Mouse (Mus musculus) CH12.LX (cell line): ENCODE results near the gene Atp8b4. TPM values are rescaled to one million over a fixed set of nuclear protein-coding genes. Genes with fewer than 3 reads are reported as not detected.

Experiments used
- DNase-seq: peaks from one replicate; pipeline ENCODE4 v3.0.0-alpha.2; 2013; ENCODE audit errors: extremely low read depth
- H3K27ac ChIP-seq: 2 replicates; pipeline ENCODE4 v1.5.1; 2012; ENCODE audit warnings: low read depth, mild to moderate bottlenecking, control low read depth, moderate library complexity; ENCODE audit not compliant: insufficient read depth
- H3K27me3 ChIP-seq: replicated peaks from 2 replicates; pipeline ENCODE3; 2012; ENCODE audit warnings: inconsistent platforms
- H3K36me3 ChIP-seq, 2 experiments: replicated peaks in 1 of 2; 2 replicates each; pipeline versions ENCODE3 to v1.6.1; 2012; ENCODE audit warnings: inconsistent platforms in 1 of 2, low read length in 1 of 2, mild to moderate bottlenecking in 1 of 2, mixed read lengths in 1 of 2, moderate library complexity in 1 of 2; ENCODE audit not compliant: control insufficient read depth in 1 of 2, insufficient read depth in 1 of 2
- H3K4me1 ChIP-seq, 2 experiments: 2 replicates each; pipeline ENCODE4 v1.6.1; 2012; ENCODE audit warnings: inconsistent platforms in 1 of 2, moderate library complexity in 1 of 2; ENCODE audit not compliant: insufficient read depth in 2 of 2, control insufficient read depth in 1 of 2
- H3K4me2 ChIP-seq: 2 replicates; pipeline ENCODE4 v1.6.1; 2012; ENCODE audit warnings: low read depth, mild to moderate bottlenecking, control low read depth; ENCODE audit not compliant: poor library complexity, insufficient read depth, severe bottlenecking
- H3K4me3 ChIP-seq, 3 experiments: fragments of 150-350 bp in 1 of 3; sonication (generic) in 1 of 3; replicated peaks in 1 of 3; 2 replicates each; pipeline versions ENCODE3 to v1.5.1; 2011 to 2012; ENCODE audit warnings: low read depth in 2 of 3, low read length in 2 of 3, mild to moderate bottlenecking in 2 of 3, moderate library complexity in 2 of 3, control low read depth in 1 of 3, improper control_type of control experiment in 1 of 3, inconsistent platforms in 1 of 3, mixed read lengths in 1 of 3; ENCODE audit not compliant: poor library complexity in 1 of 3
- H3K79me2 ChIP-seq: replicated peaks from 2 replicates; pipeline ENCODE4 v1.6.1; 2012; ENCODE audit warnings: mild to moderate bottlenecking, moderate library complexity; ENCODE audit not compliant: control insufficient read depth, poor library complexity, insufficient read depth, severe bottlenecking; ENCODE audit errors: extremely low read depth
- H3K9ac ChIP-seq: 2 replicates; pipeline ENCODE4 v1.6.1; 2012; ENCODE audit warnings: low read depth, mild to moderate bottlenecking, control low read depth, moderate library complexity; ENCODE audit not compliant: insufficient read depth
- H3K9me3 ChIP-seq: replicated peaks from 2 replicates; pipeline ENCODE3; 2012; ENCODE audit warnings: low read length, inconsistent platforms, mixed read lengths
- BHLHE40 ChIP-seq: IDR thresholded peaks from 2 replicates; pipeline ENCODE4 v1.6.1; 2011; ENCODE audit warnings: mild to moderate bottlenecking, low read depth, low read length, improper control_type of control experiment
- CHD1 ChIP-seq: IDR thresholded peaks from 2 replicates; pipeline ENCODE4 v1.6.1; 2012; ENCODE audit warnings: low read depth, low read length, improper control_type of control experiment, inconsistent platforms
- CHD2 ChIP-seq: IDR thresholded peaks from 2 replicates; pipeline ENCODE4 v1.6.1; 2011; ENCODE audit warnings: low read length, improper control_type of control experiment
- CTCF ChIP-seq, 2 experiments: IDR thresholded peaks in 1 of 2; conservative IDR thresholded peaks in 1 of 2; 2 replicates each; pipeline ENCODE4 v1.5.1; 2011 to 2012; ENCODE audit warnings: low read depth in 2 of 2, low read length in 2 of 2, improper control_type of control experiment in 1 of 2, inconsistent platforms in 1 of 2, mild to moderate bottlenecking in 1 of 2, moderate library complexity in 1 of 2
- E2F4 ChIP-seq: IDR thresholded peaks from 2 replicates; pipeline ENCODE4 v1.6.1; 2011; ENCODE audit warnings: low read depth, low read length, improper control_type of control experiment; ENCODE audit not compliant: insufficient replicate concordance
- ELF1 ChIP-seq: IDR thresholded peaks from 2 replicates; pipeline ENCODE4 v1.6.1; 2014; ENCODE audit warnings: low read depth, mild to moderate bottlenecking, inconsistent platforms, low read length, improper control_type of control experiment
- EP300 ChIP-seq: IDR thresholded peaks from 2 replicates; pipeline ENCODE4 v1.6.1; 2011; ENCODE audit warnings: low read length, improper control_type of control experiment
- ETS1 ChIP-seq: conservative IDR thresholded peaks from 2 replicates; pipeline ENCODE4 v1.6.1; 2012; ENCODE audit warnings: low read depth, mild to moderate bottlenecking, inconsistent platforms, low read length, improper control_type of control experiment, moderate library complexity
- GABPA ChIP-seq: IDR thresholded peaks from 2 replicates; pipeline ENCODE4 v1.6.1; 2012; ENCODE audit warnings: low read depth, low read length, improper control_type of control experiment, inconsistent platforms; ENCODE audit not compliant: insufficient replicate concordance
- HCFC1 ChIP-seq: IDR thresholded peaks from 2 replicates; pipeline ENCODE4 v1.6.1; 2012; ENCODE audit warnings: low read depth, mild to moderate bottlenecking, inconsistent platforms, low read length, improper control_type of control experiment
- IRF4 ChIP-seq: IDR thresholded peaks from 2 replicates; pipeline ENCODE4 v1.6.1; 2014; ENCODE audit warnings: low read depth, mild to moderate bottlenecking, inconsistent platforms, low read length, improper control_type of control experiment
- JUN ChIP-seq: IDR thresholded peaks from 2 replicates; pipeline ENCODE4 v1.6.1; 2011; ENCODE audit warnings: low read depth, mild to moderate bottlenecking, low read length, improper control_type of control experiment, moderate library complexity; ENCODE audit not compliant: insufficient read depth
- JUND ChIP-seq: conservative IDR thresholded peaks from 2 replicates; pipeline ENCODE4 v1.6.1; 2011; ENCODE audit warnings: low read depth, low read length, improper control_type of control experiment
- KAT2A ChIP-seq: IDR thresholded peaks from 2 replicates; pipeline ENCODE4 v1.6.1; 2012; ENCODE audit warnings: low read length, improper control_type of control experiment, inconsistent platforms; ENCODE audit not compliant: insufficient replicate concordance
- MAFK ChIP-seq: IDR thresholded peaks from 2 replicates; pipeline ENCODE4 v1.6.1; 2011; ENCODE audit warnings: low read length, improper control_type of control experiment; ENCODE audit not compliant: insufficient replicate concordance
- MAX ChIP-seq: IDR thresholded peaks from 2 replicates; pipeline ENCODE4 v1.6.1; 2011; ENCODE audit warnings: low read length, improper control_type of control experiment
- MAZ ChIP-seq: IDR thresholded peaks from 2 replicates; pipeline ENCODE4 v1.6.1; 2012; ENCODE audit warnings: low read depth, mild to moderate bottlenecking, inconsistent platforms, low read length, improper control_type of control experiment, moderate library complexity
- MEF2A ChIP-seq: IDR thresholded peaks from 2 replicates; pipeline ENCODE4 v1.6.1; 2014; ENCODE audit warnings: low read depth, mild to moderate bottlenecking, inconsistent platforms, low read length, improper control_type of control experiment, borderline replicate concordance
- MXI1 ChIP-seq: IDR thresholded peaks from 2 replicates; pipeline ENCODE4 v1.6.1; 2011; ENCODE audit warnings: mild to moderate bottlenecking, low read depth, low read length, improper control_type of control experiment
- MYC ChIP-seq: IDR thresholded peaks from 2 replicates; pipeline ENCODE4 v1.6.1; 2011; ENCODE audit warnings: low read depth, mild to moderate bottlenecking, improper control_type of control experiment, low read length
- NELFE ChIP-seq: IDR thresholded peaks from 2 replicates; pipeline ENCODE4 v1.6.1; 2011; ENCODE audit warnings: low read depth, low read length, improper control_type of control experiment
- NRF1 ChIP-seq: IDR thresholded peaks from 2 replicates; pipeline ENCODE4 v1.6.1; 2014; ENCODE audit warnings: low read depth, mild to moderate bottlenecking, inconsistent platforms, low read length, improper control_type of control experiment, moderate library complexity
- PAX5 ChIP-seq: IDR thresholded peaks from 2 replicates; pipeline ENCODE4 v1.6.1; 2012; ENCODE audit warnings: low read length, inconsistent platforms, mixed read lengths
- POLR2A ChIP-seq: IDR thresholded peaks from 2 replicates; pipeline ENCODE4 v1.6.1; 2011; ENCODE audit warnings: low read depth, mild to moderate bottlenecking, improper control_type of control experiment, low read length
- POLR2AphosphoS2 ChIP-seq: IDR thresholded peaks from 2 replicates; pipeline ENCODE4 v1.6.1; 2011; ENCODE audit warnings: low read depth, low read length, improper control_type of control experiment
- RAD21 ChIP-seq: IDR thresholded peaks from 2 replicates; pipeline ENCODE4 v1.6.1; 2011; ENCODE audit warnings: low read depth, mild to moderate bottlenecking, low read length, improper control_type of control experiment, moderate library complexity
- RCOR1 ChIP-seq: conservative IDR thresholded peaks from 2 replicates; pipeline ENCODE4 v1.6.1; 2012; ENCODE audit warnings: low read depth, mild to moderate bottlenecking, inconsistent platforms, low read length, improper control_type of control experiment
- SIN3A ChIP-seq: IDR thresholded peaks from 2 replicates; pipeline ENCODE4 v1.6.1; 2012; ENCODE audit warnings: low read length, improper control_type of control experiment, inconsistent platforms
- SMC3 ChIP-seq: IDR thresholded peaks from 2 replicates; pipeline ENCODE4 v1.6.1; 2011; ENCODE audit warnings: low read depth, low read length, improper control_type of control experiment
- TBP ChIP-seq: conservative IDR thresholded peaks from 2 replicates; pipeline ENCODE4 v1.6.1; 2011; ENCODE audit warnings: low read depth, low read length, improper control_type of control experiment
- TCF12 ChIP-seq: IDR thresholded peaks from 2 replicates; pipeline ENCODE4 v1.6.1; 2014; ENCODE audit warnings: low read depth, mild to moderate bottlenecking, inconsistent platforms, low read length, improper control_type of control experiment
- UBTF ChIP-seq: IDR thresholded peaks from 2 replicates; pipeline ENCODE4 v1.6.1; 2012; ENCODE audit warnings: low read depth, mild to moderate bottlenecking, inconsistent platforms, low read length, improper control_type of control experiment, moderate library complexity
- USF1 ChIP-seq: IDR thresholded peaks from 2 replicates; pipeline ENCODE4 v1.6.1; 2014; ENCODE audit warnings: low read depth, mild to moderate bottlenecking, inconsistent platforms, low read length, improper control_type of control experiment
- USF2 ChIP-seq: conservative IDR thresholded peaks from 2 replicates; pipeline ENCODE4 v1.6.1; 2011; ENCODE audit warnings: low read depth, low read length, improper control_type of control experiment
- ZC3H11A ChIP-seq: IDR thresholded peaks from 2 replicates; pipeline ENCODE4 v1.6.1; 2012; ENCODE audit warnings: low read depth, mild to moderate bottlenecking, inconsistent platforms, low read length, improper control_type of control experiment
- ZKSCAN1 ChIP-seq: IDR thresholded peaks from 2 replicates; pipeline ENCODE4 v1.6.1; 2012; ENCODE audit warnings: low read depth, inconsistent platforms, low read length, improper control_type of control experiment, borderline replicate concordance
- ZMIZ1 ChIP-seq: IDR thresholded peaks from 2 replicates; pipeline ENCODE4 v1.6.1; 2012; ENCODE audit warnings: low read depth, mild to moderate bottlenecking, inconsistent platforms, low read length, improper control_type of control experiment
- ZNF384 ChIP-seq: IDR thresholded peaks from 2 replicates; pipeline ENCODE4 v1.6.1; 2012; ENCODE audit warnings: low read depth, low read length, improper control_type of control experiment, inconsistent platforms
- dilution Hi-C: fragments of 300-500 bp; cut with MboI; formaldehyde crosslinking; loops from 2 replicates; pipeline ENCODE4 v1.14.3; 2020; ENCODE audit warnings: low sequenced_read_pairs; ENCODE audit not compliant: extremely low pct_unique_long_range_greater_than_20kb, extremely low pct_ligation_motif_present
- in situ Hi-C: fragments of 300-500 bp; cut with MboI; formaldehyde crosslinking; loops from 3 replicates; pipeline ENCODE4 v1.14.3; 2019; ENCODE audit warnings: low sequenced_read_pairs, low pct_ligation_motif_present, low pct_unique_long_range_greater_than_20kb, mixed read lengths
- polyA plus RNA-seq: library from polyadenylated mRNA; unstranded; fragments of >175 nt; gene quantifications from 2 replicates; pipeline ENCODE4 v1.2.1, GENCODE M21; 2012; ENCODE audit warnings: low read depth; ENCODE audit not compliant: insufficient read length
- total RNA-seq, 2 experiments: library from RNA; depleted of rRNA; stranded (reverse); fragments of 300-350 nt in 1 of 2; fragments of >200 nt in 1 of 2; gene quantifications; 2 replicates each; pipeline ENCODE4 v1.2.3; 2012 to 2014

The Atp8b4 gene
- total and polyA plus RNA-seq, 3 experiments, result 0.50 to 1.9 (median 0.79) TPM

DNA sequence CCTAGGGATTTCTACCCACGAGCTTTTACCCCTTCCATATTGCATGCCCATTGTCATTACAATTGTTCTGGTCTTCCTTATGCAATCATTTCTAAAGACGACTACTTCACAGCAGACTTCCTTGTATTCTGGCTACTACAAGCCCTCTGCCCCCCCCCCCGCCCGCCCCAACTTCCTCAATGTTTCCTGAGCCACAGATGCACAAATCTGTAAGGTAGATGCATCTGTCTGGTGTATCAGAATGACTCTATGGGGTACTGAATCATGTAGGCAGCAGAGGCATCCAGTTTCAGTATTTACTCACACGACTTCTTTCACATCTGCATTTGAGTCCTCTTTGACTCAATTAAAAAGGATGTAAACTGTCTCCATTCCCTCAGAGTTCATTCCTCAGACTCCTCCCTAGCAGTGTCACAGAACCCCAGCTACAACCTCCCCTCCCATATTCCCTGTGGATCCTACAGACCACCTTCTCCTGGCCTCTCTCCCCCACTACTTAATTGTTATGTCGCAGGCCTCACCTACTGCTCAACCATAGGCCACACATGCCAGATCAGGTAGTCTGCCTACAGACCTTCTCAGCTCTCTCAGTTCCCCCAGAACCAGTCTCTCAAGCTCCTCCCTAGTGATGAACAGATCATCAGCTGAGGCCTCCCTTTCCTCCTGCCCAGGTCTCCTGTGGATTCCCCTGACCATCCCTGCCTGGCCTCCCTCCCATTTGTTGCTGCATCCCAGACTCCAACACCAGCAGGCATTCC is 14.8 kb upstream of the Atp8b4 start:
- Histone ChIP-seq H3K27ac (peak overlapping the region; percentile 67), H3K4me1 (peaks cover 11 to 20% of the 10 kb centered on the region in 2 experiments), H3K9me3 (no peaks in the 10 kb centered on the region), H3K4me3 (no peak overlapping the region), H3K27me3 (no peaks in the 10 kb centered on the region), H3K36me3 (no peaks in the 10 kb centered on the region), H3K4me2 (peak overlapping the region; percentile 94), H3K9ac (peak overlapping the region; percentile 3), H3K79me2 (no peaks in the 10 kb centered on the region)
- TF ChIP-seq BHLHE40, result peak; percentile 89
- TF ChIP-seq USF1, result no peak
- TF ChIP-seq MAX, result peak; percentile 46; the same call in 1 of the 2 replicates
- TF ChIP-seq TCF12, result peak; percentile 78
- TF ChIP-seq KAT2A, result no peak
- peak; percentile 40; the same call in 1 of the 2 replicates for TF ChIP-seq SIN3A
- TF ChIP-seq MEF2A, result 0 out of 2 replicates have a peak, but pooled peaks have one; percentile 18
- no peak for TF ChIP-seq HCFC1
- no peak for TF ChIP-seq CTCF (conservative IDR thresholded peaks at IDR 0.05 in 1 of 2, IDR thresholded peaks at IDR 0.05 in 1 of 2; ENCODE audit: low read depth in 2 of 2, low read length in 2 of 2)
- TF ChIP-seq USF2, result no peak
- TF ChIP-seq POLR2AphosphoS2, result no peak
- TF ChIP-seq UBTF, result no peak
- no peak for TF ChIP-seq NELFE
- peak; percentile 86 for TF ChIP-seq JUND
- TF ChIP-seq MYC, result peak; percentile 55; the same call in 1 of the 2 replicates
- peak; percentile 88 for TF ChIP-seq IRF4
- no peak; the same call in 1 of the 2 replicates for TF ChIP-seq CHD2
- peak; percentile 38; the same call in 1 of the 2 replicates for TF ChIP-seq POLR2A
- TF ChIP-seq ELF1, result no peak
- no peak for TF ChIP-seq ZNF384
- no peak for TF ChIP-seq E2F4
- TF ChIP-seq GABPA, result no peak
- TF ChIP-seq ZMIZ1, result no peak; the same call in 1 of the 2 replicates
- no peak for TF ChIP-seq ZKSCAN1
- TF ChIP-seq RCOR1, result peak; percentile 79
- TF ChIP-seq MXI1, result peak; percentile 56; the same call in 1 of the 2 replicates
- peak; percentile 94 for TF ChIP-seq EP300
- 0 out of 2 replicates have a peak, but pooled peaks have one; percentile 20 for TF ChIP-seq TBP
- TF ChIP-seq ETS1, result no peak; the same call in 1 of the 2 replicates
- peak; percentile 72 for TF ChIP-seq JUN
- no peak for TF ChIP-seq MAFK
- no peak for TF ChIP-seq CHD1
- no peak for TF ChIP-seq ZC3H11A
- TF ChIP-seq PAX5, result no peak
- TF ChIP-seq NRF1, result no peak
- no peak for TF ChIP-seq SMC3
- TF ChIP-seq MAZ, result no peak
- TF ChIP-seq RAD21, result no peak
- in situ Hi-C loops (no loop called here), dilution Hi-C loops (no loop called here)
- peak; percentile 79 for DNase-seq
